ENCODE assay signal across 9 mouse cellular contexts in genomic region chr4:88543649-88544234, GRCm38 (mm10). TPM values are rescaled to one million over a fixed set of nuclear protein-coding genes. Genes with fewer than 3 reads are reported as not detected.
A peak's percentile ranks its signal among the peaks of the same experiment; 100 is the strongest.
DNase-seq lines count a peak whose midpoint lies in the region; ATAC-seq and TF ChIP-seq lines count a peak whose summit lies in the region.
"Had no signal": no experiment of that assay in that cellular context is flagged by ENCODE, and none has a peak within 500 bp of the region (broad histone marks: within the 10 kb centered on the region; RNA-seq: fewer than 3 reads in every experiment).

No protein-coding gene starts in this region.

- no peak for DNase-seq in forebrain, embryonic 11.5 days (ENCODE audit: low spot score)
- no peak for DNase-seq in forebrain, embryonic 10.5 days (ENCODE audit: extremely low spot score, low spot score)
- DNase-seq in thymus, adult 2 months: peak; percentile 6
- DNase-seq in thymus, postnatal 25 days: no peak
- peak; percentile 41 for DNase-seq in fibroblast of lung, adult 2 months (ENCODE audit: low read depth)
- peak; percentile 3 for DNase-seq in liver, embryonic 13.5 days
- DNase-seq in retina, adult 2 months (ENCODE audit: low read depth, low spot score): peak; percentile 45
- no peak for DNase-seq in gastrocnemius, postnatal 10 days

- ATAC-seq in forebrain, embryonic 11.5 days (replicated peaks; ENCODE audit: low FRiP score): peak; percentile 67
- peak; percentile 51; the same call in 1 of the 2 replicates for ATAC-seq in liver, embryonic 13.5 days (ENCODE audit: low read depth)

- H3K4me2 ChIP-seq in forebrain, embryonic 11.5 days (ENCODE audit: low read depth, low read length, severe bottlenecking): no peak overlapping the region
- H3K4me2 ChIP-seq in liver, embryonic 13.5 days: no peak overlapping the region

- no peaks in the 10 kb centered on the region for H3K27me3 ChIP-seq in forebrain, embryonic 11.5 days (ENCODE audit: control insufficient read depth, insufficient read depth, low read length)
- no peaks in the 10 kb centered on the region for H3K27me3 ChIP-seq in forebrain, embryonic 10.5 days (ENCODE audit: poor library complexity, severe bottlenecking)
- H3K27me3 ChIP-seq in thymus, adult 2 months (ENCODE audit: control insufficient read depth, insufficient read depth, low read length): no peaks in the 10 kb centered on the region
- 0 out of 2 replicates have a peak, but pooled peaks cover 4% of the 10 kb centered on the region for H3K27me3 ChIP-seq in liver, embryonic 13.5 days

- H3K4me3 ChIP-seq in forebrain, embryonic 11.5 days (ENCODE audit: low read depth, low read length): no peak overlapping the region
- no peak overlapping the region for H3K4me3 ChIP-seq in forebrain, embryonic 10.5 days
- H3K4me3 ChIP-seq in thymus, adult 2 months (ENCODE audit: control insufficient read depth, insufficient read depth, low read length): no peak overlapping the region
- H3K4me3 ChIP-seq in liver, embryonic 13.5 days (replicated peaks): no peak overlapping the region

- no peaks in the 10 kb centered on the region for H3K9me3 ChIP-seq in forebrain, embryonic 11.5 days (ENCODE audit: control insufficient read depth, low read length)
- H3K9me3 ChIP-seq in forebrain, embryonic 10.5 days: no peaks in the 10 kb centered on the region
- no peaks in the 10 kb centered on the region for H3K9me3 ChIP-seq in liver, embryonic 13.5 days (replicated peaks)

- no peaks in the 10 kb centered on the region for H3K36me3 ChIP-seq in forebrain, embryonic 11.5 days (ENCODE audit: control insufficient read depth, insufficient read depth, low read length)
- no peaks in the 10 kb centered on the region for H3K36me3 ChIP-seq in forebrain, embryonic 10.5 days (replicated peaks)
- no peaks in the 10 kb centered on the region for H3K36me3 ChIP-seq in thymus, adult 2 months (ENCODE audit: control insufficient read depth, insufficient read depth, low read length)
- no peaks in the 10 kb centered on the region for H3K36me3 ChIP-seq in liver, embryonic 13.5 days

- 51% methylated on average over 2 of the region's 2 CpGs for WGBS in forebrain, embryonic 11.5 days
- 53% methylated on average over 2 of the region's 2 CpGs for WGBS in forebrain, embryonic 10.5 days
- 50% methylated on average over 2 of the region's 2 CpGs for whole genome bisulfite sequencing in thymus, adult 2 months
- 43% methylated on average over 2 of the region's 2 CpGs for WGBS in liver, embryonic 13.5 days (ENCODE audit: insufficient replicate concordance)

- no peaks in the 10 kb centered on the region for H3K4me1 ChIP-seq in forebrain, embryonic 11.5 days (replicated peaks; ENCODE audit: control insufficient read depth, insufficient read depth, low read length)
- no peaks in the 10 kb centered on the region for H3K4me1 ChIP-seq in forebrain, embryonic 10.5 days
- H3K4me1 ChIP-seq in thymus, adult 2 months (replicated peaks; ENCODE audit: control insufficient read depth, insufficient read depth, low read length): no peaks in the 10 kb centered on the region
- H3K4me1 ChIP-seq in liver, embryonic 13.5 days (replicated peaks): no peaks in the 10 kb centered on the region

- no peak overlapping the region for H3K27ac ChIP-seq in forebrain, embryonic 11.5 days (ENCODE audit: low read depth, low read length)
- H3K27ac ChIP-seq in forebrain, embryonic 10.5 days: no peak overlapping the region
- no peak overlapping the region for H3K27ac ChIP-seq in thymus, adult 2 months (ENCODE audit: control insufficient read depth, insufficient read depth, low read length)
- H3K27ac ChIP-seq in liver, embryonic 13.5 days: no peak overlapping the region

- no peak overlapping the region for H3K9ac ChIP-seq in forebrain, embryonic 11.5 days (ENCODE audit: low read length)
- no peak overlapping the region for H3K9ac ChIP-seq in liver, embryonic 13.5 days

- no peak for TF ChIP-seq CTCF in thymus, adult 2 months (IDR thresholded peaks at IDR 0.05; ENCODE audit: borderline replicate concordance, control insufficient read depth, extremely low read depth, insufficient read depth, low read length, poor library complexity)

- TF ChIP-seq POLR2A in thymus, adult 2 months (IDR thresholded peaks at IDR 0.05; ENCODE audit: control insufficient read depth, extremely low read depth, insufficient read depth, low read length, poor library complexity): no peak

RNA-seq across cellular contexts. Expression of gene Ifna15, which starts 14.3 kb away (rescaled TPM):
- polyA plus RNA-seq in forebrain, embryonic 11.5 days (2014; fragmentation: Nextera tagmentation; extraction: Ambion mirVana): not detected in 2 replicates
- not detected in 2 replicates for polyA plus RNA-seq in forebrain, embryonic 10.5 days (2016; fragmentation: Nextera tagmentation; extraction: Ambion mirVana)
- polyA plus RNA-seq in thymus, adult 2 months (2012; rRNA removed): not detected in 2 replicates
- not detected in 2 replicates for polyA plus RNA-seq in liver, embryonic 13.5 days (2015; fragmentation: Nextera tagmentation; extraction: Ambion mirVana)
- total RNA-seq in gastrocnemius, postnatal 10 days (2021): not detected
- total RNA-seq: adrenal gland, postnatal 36 days had no signal

RNA-seq across cellular contexts. Expression of gene Ifnb1, which starts 21.2 kb away (rescaled TPM):
- polyA plus RNA-seq in forebrain, embryonic 11.5 days (2014; fragmentation: Nextera tagmentation; extraction: Ambion mirVana): not detected in 2 replicates
- polyA plus RNA-seq in forebrain, embryonic 10.5 days (2016; fragmentation: Nextera tagmentation; extraction: Ambion mirVana): not detected in 2 replicates
- polyA plus RNA-seq in thymus, adult 2 months (2012; rRNA removed): not detected in 2 replicates
- polyA plus RNA-seq in liver, embryonic 13.5 days (2015; fragmentation: Nextera tagmentation; extraction: Ambion mirVana): not detected in 2 replicates
- total RNA-seq in gastrocnemius, postnatal 10 days (2021): not detected
- total RNA-seq: adrenal gland, postnatal 36 days had no signal

RNA-seq across cellular contexts. Expression of gene Ifna14, which starts 27.9 kb away (rescaled TPM):
- not detected in 2 replicates for polyA plus RNA-seq in forebrain, embryonic 11.5 days (2014; fragmentation: Nextera tagmentation; extraction: Ambion mirVana)
- not detected in 2 replicates for polyA plus RNA-seq in forebrain, embryonic 10.5 days (2016; fragmentation: Nextera tagmentation; extraction: Ambion mirVana)
- polyA plus RNA-seq in thymus, adult 2 months (2012; rRNA removed): not detected in 2 replicates
- polyA plus RNA-seq in liver, embryonic 13.5 days (2015; fragmentation: Nextera tagmentation; extraction: Ambion mirVana): not detected in 2 replicates
- not detected for total RNA-seq in gastrocnemius, postnatal 10 days (2021)
- total RNA-seq: adrenal gland, postnatal 36 days had no signal

RNA-seq across cellular contexts. Expression of gene Ifna9, which starts 48.4 kb away (rescaled TPM):
- polyA plus RNA-seq in forebrain, embryonic 11.5 days (2014; fragmentation: Nextera tagmentation; extraction: Ambion mirVana): not detected in 2 replicates
- not detected in 2 replicates for polyA plus RNA-seq in forebrain, embryonic 10.5 days (2016; fragmentation: Nextera tagmentation; extraction: Ambion mirVana)
- polyA plus RNA-seq in thymus, adult 2 months (2012; rRNA removed): not detected in 2 replicates
- polyA plus RNA-seq in liver, embryonic 13.5 days (2015; fragmentation: Nextera tagmentation; extraction: Ambion mirVana): not detected in 2 replicates
- not detected for total RNA-seq in gastrocnemius, postnatal 10 days (2021)
- total RNA-seq: adrenal gland, postnatal 36 days had no signal

RNA-seq across cellular contexts. Expression of gene Ifna12, which starts 59.4 kb away (rescaled TPM):
- not detected in 2 replicates for polyA plus RNA-seq in forebrain, embryonic 11.5 days (2014; fragmentation: Nextera tagmentation; extraction: Ambion mirVana)
- polyA plus RNA-seq in forebrain, embryonic 10.5 days (2016; fragmentation: Nextera tagmentation; extraction: Ambion mirVana): not detected in 2 replicates
- not detected in 2 replicates for polyA plus RNA-seq in thymus, adult 2 months (2012; rRNA removed)
- polyA plus RNA-seq in liver, embryonic 13.5 days (2015; fragmentation: Nextera tagmentation; extraction: Ambion mirVana): not detected in 2 replicates
- not detected for total RNA-seq in gastrocnemius, postnatal 10 days (2021)
- total RNA-seq: adrenal gland, postnatal 36 days had no signal

Comparison
In these comparisons a context has a peak if more than half of its experiments do, and no peak if none do; other contexts are left out.
1. DNase-seq: peak in thymus, adult 2 months (single experiment), fibroblast of lung, adult 2 months (single experiment), liver, embryonic 13.5 days (single experiment) and retina, adult 2 months (single experiment); none in forebrain, embryonic 11.5 days (single experiment), forebrain, embryonic 10.5 days (single experiment), thymus, postnatal 25 days (single experiment) and gastrocnemius, postnatal 10 days (single experiment).